Mouse (Mus musculus): Measurements from ENCODE around the gene Arhgap45.

GRCm38 (mm10) chr10:79989870-79990269 lies 26.6 kb upstream of the Arhgap45 start:
- 0 out of 2 replicates have a peak, but pooled peaks have one; percentile 8 for TF ChIP-seq CTCF (IDR thresholded peaks at IDR 0.05)
- 0 out of 2 replicates have a peak, but pooled peaks have one; percentile 9 for TF ChIP-seq EP300 (IDR thresholded peaks at IDR 0.05)

Data from lung, postnatal 0 days (tissue).